In the genomic region with DNA sequence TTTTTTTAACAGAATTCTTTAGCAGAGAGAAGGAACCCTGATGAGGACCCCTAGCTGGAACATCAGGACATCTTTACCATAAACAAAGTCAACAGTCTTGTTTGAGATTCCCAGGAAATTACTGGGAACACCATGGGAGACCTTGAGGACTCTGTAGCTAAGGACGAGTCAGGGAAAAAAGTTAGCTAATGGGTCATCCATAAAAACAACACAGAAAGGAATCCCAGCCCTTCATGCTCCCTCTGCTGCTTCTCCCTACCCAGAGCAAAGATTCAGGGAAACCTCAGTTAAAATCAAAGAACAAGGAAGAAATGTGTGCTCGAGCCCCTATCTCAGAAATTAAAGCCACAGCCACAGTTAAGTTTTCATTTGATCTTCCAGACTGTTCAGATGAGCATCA, we compare ENCODE assay signal across 29 mouse cellular contexts.
A peak's percentile ranks its signal among the peaks of the same experiment; 100 is the strongest.
DNase-seq lines count a peak whose midpoint lies in the region; ATAC-seq and TF ChIP-seq lines count a peak whose summit lies in the region.
"Had no signal": no experiment of that assay in that cellular context is flagged by ENCODE, and none has a peak within 500 bp of the region (broad histone marks: within the 10 kb centered on the region; RNA-seq: fewer than 3 reads in every experiment).

No protein-coding gene starts in this region.

- H3K4me3 ChIP-seq in hindbrain, embryonic 10.5 days = no peak overlapping the region
- H3K4me3 ChIP-seq in hindbrain, embryonic 16.5 days (ENCODE audit: low read length) = no peak overlapping the region
- no peak overlapping the region for H3K4me3 ChIP-seq in lung, embryonic 14.5 days (ENCODE audit: low read depth, low read length)
- no peak overlapping the region for H3K4me3 ChIP-seq in embryonic facial prominence, embryonic 15.5 days (replicated peaks)
- H3K4me3 ChIP-seq: embryonic facial prominence, embryonic 12.5 days; forebrain, embryonic 13.5 days; gastrocnemius, adult 2 months; heart, embryonic 10.5 days; hindbrain, embryonic 13.5 days; layer of hippocampus, adult 2 months; limb, embryonic 12.5 days; liver, embryonic 13.5 days; midbrain, embryonic 13.5 days; myocyte; neural tube, embryonic 13.5 days had no signal

- no peaks in the 10 kb centered on the region for H3K9me3 ChIP-seq in hindbrain, embryonic 10.5 days
- H3K9me3 ChIP-seq in hindbrain, embryonic 16.5 days (ENCODE audit: control insufficient read depth, low read length) = no peaks in the 10 kb centered on the region
- no peaks in the 10 kb centered on the region for H3K9me3 ChIP-seq in lung, embryonic 14.5 days (ENCODE audit: low read depth, low read length)
- no peaks in the 10 kb centered on the region for H3K9me3 ChIP-seq in embryonic facial prominence, embryonic 15.5 days (replicated peaks)
- H3K9me3 ChIP-seq: embryonic facial prominence, embryonic 12.5 days; forebrain, embryonic 13.5 days; heart, embryonic 10.5 days; hindbrain, embryonic 13.5 days; limb, embryonic 12.5 days; liver, embryonic 13.5 days; midbrain, embryonic 13.5 days; neural tube, embryonic 13.5 days had no signal

- peaks cover 4% of the 10 kb centered on the region; the same call in 1 of the 2 replicates for H3K27me3 ChIP-seq in hindbrain, embryonic 10.5 days (ENCODE audit: insufficient read depth, poor library complexity, severe bottlenecking)
- H3K27me3 ChIP-seq in hindbrain, embryonic 16.5 days (replicated peaks; ENCODE audit: control insufficient read depth, insufficient read depth, low read length) = no peaks in the 10 kb centered on the region
- no peaks in the 10 kb centered on the region for H3K27me3 ChIP-seq in lung, embryonic 14.5 days (ENCODE audit: insufficient read depth, low read length)
- H3K27me3 ChIP-seq in Patski = no peaks in the 10 kb centered on the region
- no peaks in the 10 kb centered on the region for H3K27me3 ChIP-seq in embryonic facial prominence, embryonic 15.5 days
- H3K27me3 ChIP-seq: embryonic facial prominence, embryonic 12.5 days; forebrain, embryonic 13.5 days; hindbrain, embryonic 13.5 days; limb, embryonic 12.5 days; liver, embryonic 13.5 days; midbrain, embryonic 13.5 days; neural tube, embryonic 13.5 days had no signal

- no peaks in the 10 kb centered on the region for H3K36me3 ChIP-seq in hindbrain, embryonic 10.5 days
- no peaks in the 10 kb centered on the region for H3K36me3 ChIP-seq in hindbrain, embryonic 16.5 days (ENCODE audit: control insufficient read depth, insufficient read depth, low read length)
- H3K36me3 ChIP-seq in lung, embryonic 14.5 days (ENCODE audit: insufficient read depth) = no peaks in the 10 kb centered on the region
- H3K36me3 ChIP-seq in embryonic facial prominence, embryonic 15.5 days = no peaks in the 10 kb centered on the region
- H3K36me3 ChIP-seq: embryonic facial prominence, embryonic 12.5 days; heart, embryonic 10.5 days; hindbrain, embryonic 13.5 days; limb, embryonic 12.5 days; liver, embryonic 13.5 days; midbrain, embryonic 13.5 days; neural tube, embryonic 13.5 days had no signal

- WGBS in hindbrain, embryonic 10.5 days = 67% methylated on average over 2 of the region's 2 CpGs
- WGBS in hindbrain, embryonic 16.5 days = 74% methylated on average over 2 of the region's 2 CpGs
- 54% methylated on average over 2 of the region's 2 CpGs for WGBS in lung, embryonic 14.5 days
- WGBS in embryonic facial prominence, embryonic 15.5 days = 64% methylated on average over 2 of the region's 2 CpGs

- peaks cover 24% of the 10 kb centered on the region for H3K4me1 ChIP-seq in hindbrain, embryonic 10.5 days (replicated peaks)
- peaks cover 9% of the 10 kb centered on the region for H3K4me1 ChIP-seq in hindbrain, embryonic 16.5 days (ENCODE audit: control insufficient read depth, insufficient read depth, low read depth, low read length)
- H3K4me1 ChIP-seq in lung, embryonic 14.5 days (ENCODE audit: insufficient read depth) = peaks cover 14% of the 10 kb centered on the region
- peaks cover 19% of the 10 kb centered on the region for H3K4me1 ChIP-seq in embryonic facial prominence, embryonic 15.5 days
- H3K4me1 ChIP-seq: liver, embryonic 13.5 days had no signal

- no peak for ATAC-seq in hindbrain, embryonic 16.5 days
- ATAC-seq in lung, embryonic 14.5 days (ENCODE audit: insufficient read depth) = no peak
- ATAC-seq in Patski = peak; percentile 54
- no peak for ATAC-seq in embryonic facial prominence, embryonic 15.5 days (ENCODE audit: insufficient number of reproducible peaks, low FRiP score, low TSS enrichment, low read depth)
- ATAC-seq: forebrain, embryonic 13.5 days; inflammation-experienced regulatory T-cells, adult 6 months; midbrain, embryonic 13.5 days had no signal

- in situ Hi-C loops in Patski (cut with MboI; ENCODE audit: low pct_unique_long_range_greater_than_20kb) = no loop called here

- peak overlapping the region; percentile 88 for H3K27ac ChIP-seq in hindbrain, embryonic 10.5 days
- no peak overlapping the region for H3K27ac ChIP-seq in hindbrain, embryonic 16.5 days (ENCODE audit: low read depth, low read length)
- peak overlapping the region; percentile 89; the same call in 1 of the 2 replicates for H3K27ac ChIP-seq in lung, embryonic 14.5 days (ENCODE audit: low read depth)
- peak overlapping the region; percentile 35 for H3K27ac ChIP-seq in embryonic facial prominence, embryonic 15.5 days (replicated peaks)
- H3K27ac ChIP-seq: forebrain, embryonic 13.5 days; heart, embryonic 10.5 days; hindbrain, embryonic 13.5 days; kidney, postnatal 0 days; limb, embryonic 12.5 days; liver, embryonic 13.5 days; macrophage; midbrain, embryonic 13.5 days; neural tube, embryonic 13.5 days had no signal

- POLR2A ChIA-PET in Patski (lab: Charles Lee) = interaction anchor here (0.5 kb wide), 1 partner anchor 97 kb away, joined by 3 read pairs; no protein-coding TSS in a partner anchor

- H3K4me2 ChIP-seq in hindbrain, embryonic 16.5 days (ENCODE audit: low read length) = no peak overlapping the region
- H3K4me2 ChIP-seq in lung, embryonic 14.5 days = no peak overlapping the region
- no peak overlapping the region for H3K4me2 ChIP-seq in embryonic facial prominence, embryonic 15.5 days (replicated peaks)
- H3K4me2 ChIP-seq: embryonic facial prominence, embryonic 12.5 days; forebrain, embryonic 13.5 days; hindbrain, embryonic 13.5 days; limb, embryonic 12.5 days; liver, embryonic 13.5 days; midbrain, embryonic 13.5 days; neural tube, embryonic 13.5 days had no signal

- H3K9ac ChIP-seq in hindbrain, embryonic 16.5 days (ENCODE audit: low read depth, low read length) = no peak overlapping the region
- no peak overlapping the region for H3K9ac ChIP-seq in lung, embryonic 14.5 days
- no peak overlapping the region for H3K9ac ChIP-seq in embryonic facial prominence, embryonic 15.5 days
- H3K9ac ChIP-seq: embryonic facial prominence, embryonic 12.5 days; forebrain, embryonic 13.5 days; hindbrain, embryonic 13.5 days; limb, embryonic 12.5 days; liver, embryonic 13.5 days; midbrain, embryonic 13.5 days; neural tube, embryonic 13.5 days had no signal

- no peak for TF ChIP-seq CTCF in lung, embryonic 14.5 days (IDR thresholded peaks at IDR 0.05; ENCODE audit: low read depth)
- no peak for TF ChIP-seq CTCF in Patski (IDR thresholded peaks at IDR 0.05)

- DNase-seq in hindbrain, embryonic 10.5 days (ENCODE audit: low spot score) = no peak
- DNase-seq in lung, embryonic 14.5 days = no peak
- no peak for DNase-seq in lung, postnatal 10 days
- no peak for DNase-seq in Patski (ENCODE audit: low read depth, low spot score)
- DNase-seq in c-Kit-positive CD71-positive TER-119-positive erythroid progenitor cells, embryonic 14.5 days (ENCODE audit: low spot score) = no peak
- no peak for DNase-seq in layer of hippocampus, postnatal 14 days (ENCODE audit: low spot score in 2 of 2)
- DNase-seq: adrenal gland, adult 2 months; cerebellum, adult 18-20 months; cerebellum, postnatal 14 days; gastrocnemius, adult 2 months; heart, postnatal 14 days; layer of hippocampus, postnatal 36 days; liver, embryonic 13.5 days; thymus, adult 2 months; thymus, postnatal 4 days had no signal

- CTCF ChIA-PET in Patski (lab: Charles Lee) = interaction anchor here (1.3 kb wide), 1 partner anchor 29 kb away, joined by 3 read pairs; no protein-coding TSS in a partner anchor
